Mouse (Mus musculus) neural tube, embryonic 11.5 days (tissue): ENCODE data around the gene Sart3. TPM values are rescaled to one million over a fixed set of nuclear protein-coding genes. Genes with fewer than 3 reads are reported as not detected.
A peak's percentile ranks its signal among the peaks of the same experiment; 100 is the strongest.

Source experiments
- ATAC-seq: fragments of 200-750 bp; cut with Nextera tagmentation; 2 replicates; pipeline ENCODE4 v1.8.0; 2017; ENCODE audit warnings: moderate number of reproducible peaks, mild to moderate bottlenecking, moderate TSS enrichment, moderate library complexity; ENCODE audit not compliant: insufficient read depth, low FRiP score, low TSS enrichment
- DNase-seq: peaks from one replicate; pipeline ENCODE4 v3.0.0-alpha.2; 2015; ENCODE audit warnings: low spot score
- H3K27ac ChIP-seq: fragments of 300-500 bp; sonication (generic); 2 replicates; pipeline ENCODE4 v1.5.1; 2014; ENCODE audit warnings: low read depth, mild to moderate bottlenecking, low read length
- H3K27me3 ChIP-seq: fragments of 300-500 bp; sonication (generic); 2 replicates; pipeline ENCODE4 v1.6.1; 2014; ENCODE audit warnings: mild to moderate bottlenecking, low read length, mixed read lengths; ENCODE audit not compliant: control insufficient read depth, insufficient read depth
- H3K36me3 ChIP-seq: fragments of 300-500 bp; sonication (generic); 2 replicates; pipeline ENCODE4 v1.6.1; 2014; ENCODE audit warnings: mild to moderate bottlenecking, low read length, moderate library complexity, mixed read lengths; ENCODE audit not compliant: control insufficient read depth, insufficient read depth
- H3K4me1 ChIP-seq: fragments of 300-500 bp; sonication (generic); 2 replicates; pipeline ENCODE4 v1.6.1; 2014; ENCODE audit warnings: low read length, mixed read lengths; ENCODE audit not compliant: control insufficient read depth, insufficient read depth
- H3K4me2 ChIP-seq: fragments of 300-500 bp; sonication (generic); 2 replicates; pipeline ENCODE4 v1.6.1; 2014; ENCODE audit warnings: low read depth, mild to moderate bottlenecking, moderate library complexity
- H3K4me3 ChIP-seq: fragments of 300-500 bp; sonication (generic); 2 replicates; pipeline ENCODE4 v1.5.1; 2014; ENCODE audit warnings: low read depth, low read length
- H3K9ac ChIP-seq: fragments of 300-500 bp; sonication (generic); 2 replicates; pipeline ENCODE4 v1.6.1; 2014; ENCODE audit warnings: mild to moderate bottlenecking, low read length
- H3K9me3 ChIP-seq: fragments of 300-500 bp; sonication (generic); 2 replicates; pipeline ENCODE4 v1.6.1; 2016; ENCODE audit warnings: low read length; ENCODE audit not compliant: control insufficient read depth
- WGBS: fragments of 180-500 bp; shearing (Covaris S2); extraction: QIAGEN DNeasy Blood & Tissue Kit; methylation state at CpG from one replicate; pipeline ENCODE4 v1.1.7; 2014; 5-methylcytosine and 5-hydroxymethylcytosine counted together
- polyA plus RNA-seq: library from polyadenylated mRNA; unstranded; fragments of >200 nt; fragmentation: Nextera tagmentation; extraction: Ambion mirVana; gene quantifications from 2 replicates; pipeline ENCODE4 v1.2.1, GENCODE M21; 2014

Gene Sart3
- polyA plus RNA-seq, 1 experiment from 2014 or later, result 59.4 TPM

- Histone ChIP-seq H3K4me1 (peaks cover 5% of the 10 kb centered on the region; the same call in 1 of the 2 replicates), H3K27ac (no peak overlapping the region), H3K9me3 (no peaks in the 10 kb centered on the region), H3K4me3 (no peak overlapping the region), H3K27me3 (no peaks in the 10 kb centered on the region), H3K4me2 (no peak overlapping the region), H3K9ac (no peak overlapping the region), H3K36me3 (no peaks in the 10 kb centered on the region)
- 82% methylated on average over 8 of the region's 8 CpGs for WGBS
- DNase-seq, result no peak
- ATAC-seq, result no peak
Measured at GRCm38 (mm10) chr5:113719221-113719661, 53.1 kb downstream of the Sart3 start.

DNA sequence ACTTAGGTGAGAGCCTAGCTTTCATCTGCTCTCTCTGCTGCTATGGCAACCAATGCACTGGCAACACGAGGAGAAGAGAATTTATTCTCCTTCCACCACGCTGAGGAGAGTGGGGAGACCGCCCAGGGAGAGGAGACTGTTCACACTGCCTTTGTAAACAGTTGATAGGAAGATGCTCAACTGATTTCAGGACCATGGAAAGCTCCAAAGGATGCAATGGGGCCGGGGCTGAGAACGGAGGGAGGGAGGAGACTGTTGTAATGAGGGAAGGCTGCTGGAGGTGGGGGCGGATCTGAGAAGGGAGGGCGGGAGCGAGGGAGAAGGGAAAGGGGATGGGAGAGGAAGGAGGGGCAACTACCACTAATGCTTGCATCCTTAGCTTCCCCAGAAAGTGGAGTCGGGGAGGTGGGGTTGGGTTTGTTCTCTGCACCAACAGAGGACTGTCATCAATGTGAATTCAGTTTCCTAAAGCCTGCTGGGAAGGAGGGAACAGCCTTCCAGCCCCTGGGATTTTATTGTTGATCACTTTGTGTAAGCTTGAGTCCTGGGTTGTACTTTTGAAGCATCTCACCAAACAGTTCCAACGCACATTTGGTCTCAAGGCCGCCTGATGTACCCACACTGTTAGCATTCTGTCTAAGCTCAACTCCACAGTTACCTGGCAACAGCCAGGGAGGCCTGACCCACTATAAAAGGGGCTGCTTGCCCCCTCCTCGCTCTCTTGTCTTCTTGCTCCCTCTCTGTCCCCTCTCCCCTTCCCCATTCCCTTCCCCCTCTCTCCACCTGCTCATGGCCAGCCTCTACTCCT lies 55.5 kb downstream of the Sart3 start:
- DNase-seq, result peak; percentile 77
- Histone ChIP-seq H3K27me3 (no peaks in the 10 kb centered on the region), H3K27ac (peak overlapping the region; percentile 69), H3K36me3 (no peaks in the 10 kb centered on the region), H3K4me2 (no peak overlapping the region), H3K4me1 (peaks cover 3% of the 10 kb centered on the region; the same call in 1 of the 2 replicates), H3K4me3 (no peak overlapping the region), H3K9me3 (no peaks in the 10 kb centered on the region), H3K9ac (no peak overlapping the region)
- ATAC-seq, result peak; percentile 50; the same call in 1 of the 2 replicates
- WGBS, result 6% methylated on average over 12 of the region's 12 CpGs

DNA sequence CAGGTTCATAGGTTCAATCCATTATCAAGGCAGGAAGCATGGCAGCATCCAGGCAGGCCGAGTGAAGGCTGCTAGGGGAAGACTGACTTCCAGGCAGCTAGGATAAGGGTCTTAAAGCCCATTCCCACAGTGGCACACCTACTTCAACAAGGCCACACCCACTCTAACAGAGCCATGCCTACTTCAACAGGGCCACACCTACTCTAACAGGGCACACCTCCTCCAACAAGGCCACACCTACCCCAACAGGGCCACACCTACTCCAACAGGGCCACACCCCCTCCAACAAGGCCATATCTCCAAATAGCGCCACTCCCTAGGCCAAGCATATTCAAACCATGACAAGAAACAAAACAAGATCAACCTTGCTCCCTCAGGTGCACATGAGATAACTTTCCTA lies 59.4 kb downstream of the Sart3 start:
- H3K9me3 ChIP-seq, result no peaks in the 10 kb centered on the region
- 85% methylated on average over 2 of the region's 2 CpGs for WGBS
- H3K4me1 ChIP-seq, result peaks cover 3% of the 10 kb centered on the region; the same call in 1 of the 2 replicates
- ATAC-seq (no peak), DNase-seq (no peak)
- H3K4me2 ChIP-seq, result no peak overlapping the region
- H3K27me3 ChIP-seq, result no peaks in the 10 kb centered on the region
- no peak overlapping the region for H3K4me3 ChIP-seq
- no peak overlapping the region for H3K9ac ChIP-seq
- H3K36me3 ChIP-seq, result no peaks in the 10 kb centered on the region
- no peak overlapping the region for H3K27ac ChIP-seq

- H3K4me2 ChIP-seq, result no peak overlapping the region
- DNase-seq (no peak), ATAC-seq (no peak)
Measured at GRCm38 (mm10) chr5:113703803-113704585, 68.3 kb downstream of the Sart3 start.

GRCm38 (mm10) chr5:113700388-113701023 lies 71.8 kb downstream of the Sart3 start:
- DNase-seq (no peak), ATAC-seq (no peak)
- Histone ChIP-seq H3K27ac (no peak overlapping the region), H3K4me1 (no peaks in the 10 kb centered on the region; the same call in 1 of the 2 replicates), H3K9ac (no peak overlapping the region), H3K4me2 (no peak overlapping the region), H3K9me3 (no peaks in the 10 kb centered on the region), H3K4me3 (no peak overlapping the region), H3K36me3 (no peaks in the 10 kb centered on the region), H3K27me3 (no peaks in the 10 kb centered on the region)
- 80% methylated on average over 19 of the region's 19 CpGs for WGBS

More at GRCm38 (mm10) chr5:113703803-113704585, 68.3 kb downstream of the Sart3 start:
- H3K27ac ChIP-seq, result peak overlapping the region; percentile 23; the same call in 1 of the 2 replicates
- H3K36me3 ChIP-seq, result no peaks in the 10 kb centered on the region
- H3K9me3 ChIP-seq, result no peaks in the 10 kb centered on the region
- no peaks in the 10 kb centered on the region for H3K27me3 ChIP-seq
- no peak overlapping the region for H3K9ac ChIP-seq
- no peaks in the 10 kb centered on the region; the same call in 1 of the 2 replicates for H3K4me1 ChIP-seq
- 58% methylated on average over 21 of the region's 21 CpGs for WGBS
- no peak overlapping the region for H3K4me3 ChIP-seq

GRCm38 (mm10) chr5:113694415-113694814 lies 77.9 kb downstream of the Sart3 start:
- no peak overlapping the region for H3K4me2 ChIP-seq
- H3K4me1 ChIP-seq, result 0 out of 2 replicates have a peak, but pooled peaks cover 5% of the 10 kb centered on the region
- H3K4me3 ChIP-seq, result no peak overlapping the region
- ATAC-seq (no peak), DNase-seq (no peak)
- WGBS, result 32% methylated on average over 5 of the region's 5 CpGs
- no peaks in the 10 kb centered on the region for H3K36me3 ChIP-seq
- H3K27ac ChIP-seq, result no peak overlapping the region
- no peak overlapping the region for H3K9ac ChIP-seq
- no peaks in the 10 kb centered on the region for H3K27me3 ChIP-seq
- H3K9me3 ChIP-seq, result no peaks in the 10 kb centered on the region

- Histone ChIP-seq H3K36me3 (no peaks in the 10 kb centered on the region), H3K9ac (no peak overlapping the region), H3K27me3 (no peaks in the 10 kb centered on the region), H3K27ac (no peak overlapping the region), H3K4me3 (no peak overlapping the region), H3K4me1 (0 out of 2 replicates have a peak, but pooled peaks cover 5% of the 10 kb centered on the region), H3K9me3 (no peaks in the 10 kb centered on the region), H3K4me2 (no peak overlapping the region)
- 55% methylated on average over 4 of the region's 4 CpGs for whole genome bisulfite sequencing
- no peak for DNase-seq
- no peak for ATAC-seq
Measured at GRCm38 (mm10) chr5:113694000-113694399, 78.3 kb downstream of the Sart3 start.

DNA sequence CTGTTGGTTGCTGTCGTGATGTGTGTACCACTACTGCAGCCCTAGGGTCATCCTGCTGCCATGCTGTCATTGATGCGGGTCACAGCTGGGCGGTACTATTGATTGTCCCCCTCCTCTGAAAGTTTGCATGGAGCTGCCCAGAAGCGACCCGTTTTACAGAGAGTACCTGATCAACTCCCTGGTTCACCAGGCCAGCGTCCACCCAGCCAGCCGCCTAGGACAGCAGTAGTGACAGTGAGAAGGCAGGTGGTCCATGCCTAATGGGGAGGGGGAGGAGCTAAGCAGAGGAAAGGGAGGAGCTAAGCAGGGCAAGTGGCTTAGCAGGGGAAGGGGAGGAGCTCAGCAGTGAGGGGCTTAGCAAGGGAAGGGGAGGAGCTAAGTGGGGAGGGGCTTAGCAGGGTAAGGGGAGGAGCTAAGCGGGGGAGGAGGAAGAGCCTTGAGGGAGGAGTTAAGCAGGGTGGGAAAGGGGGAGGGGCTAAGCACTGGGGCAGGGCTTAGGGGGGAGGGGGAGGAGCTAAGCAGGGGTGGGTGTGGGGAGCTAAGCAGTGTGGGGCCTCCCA lies 79.0 kb downstream of the Sart3 start:
- 84% methylated on average over 8 of the region's 8 CpGs for WGBS
- H3K9ac ChIP-seq, result no peak overlapping the region
- ATAC-seq (no peak), DNase-seq (no peak)
- no peaks in the 10 kb centered on the region for H3K36me3 ChIP-seq
- no peak overlapping the region for H3K4me3 ChIP-seq
- 0 out of 2 replicates have a peak, but pooled peaks cover 5% of the 10 kb centered on the region for H3K4me1 ChIP-seq
- H3K27me3 ChIP-seq, result no peaks in the 10 kb centered on the region
- no peak overlapping the region for H3K4me2 ChIP-seq
- H3K27ac ChIP-seq, result no peak overlapping the region
- no peaks in the 10 kb centered on the region for H3K9me3 ChIP-seq
